ENCODE assay signal across 8 mouse cellular contexts in the genomic region with DNA sequence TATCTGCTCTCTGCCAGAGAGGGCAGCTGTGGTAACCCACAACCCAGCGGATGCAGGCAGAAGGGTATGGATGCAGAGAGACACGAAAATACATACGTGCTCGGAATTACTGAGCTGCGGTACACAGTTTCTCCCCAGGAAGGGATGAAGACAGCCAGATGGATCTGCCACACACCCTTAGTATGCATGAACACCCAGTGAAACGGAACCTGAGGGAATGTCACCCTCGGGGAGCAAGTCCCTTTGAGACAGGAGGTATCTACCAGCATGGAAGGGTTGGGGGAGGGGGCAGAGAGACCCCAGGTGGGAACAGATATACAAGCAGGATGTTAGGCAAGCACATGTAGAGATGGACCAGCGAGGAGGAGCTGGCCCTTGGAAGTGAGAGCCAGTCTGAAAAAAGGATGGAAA. TPM values are rescaled to one million over a fixed set of nuclear protein-coding genes. Genes with fewer than 3 reads are reported as not detected.
DNase-seq lines count a peak whose midpoint lies in the region; ATAC-seq and TF ChIP-seq lines count a peak whose summit lies in the region.

No protein-coding gene starts in this region.

- H3K9me3 ChIP-seq in erythroblast, embryonic 14.5 days (ENCODE audit: control insufficient read depth, low read length): no peaks in the 10 kb centered on the region
- H3K9me3 ChIP-seq in ES-Bruce4 (replicated peaks; ENCODE audit: control insufficient read depth, insufficient read depth, low read length, poor library complexity, severe bottlenecking): no peaks in the 10 kb centered on the region
- H3K9me3 ChIP-seq in forebrain, embryonic 10.5 days: no peaks in the 10 kb centered on the region
- H3K9me3 ChIP-seq in liver, embryonic 12.5 days (replicated peaks): no peaks in the 10 kb centered on the region

- TF ChIP-seq EP300 in ES-Bruce4 (IDR thresholded peaks at IDR 0.05; ENCODE audit: insufficient read depth, low read depth, low read length): no peak

- DNase-seq in forebrain, embryonic 10.5 days (ENCODE audit: extremely low spot score, low spot score): no peak
- peak; percentile 50 for DNase-seq in right cerebral cortex, postnatal 4 days
- no peak for DNase-seq in c-Kit-positive CD71-positive TER-119-positive erythroid progenitor cells, embryonic 14.5 days (ENCODE audit: low spot score)
- no peak for DNase-seq in adrenal gland, adult 18-20 months (ENCODE audit: low spot score in 2 of 2)

- peak overlapping the region; percentile 62 for H3K4me3 ChIP-seq in erythroblast, embryonic 14.5 days (replicated peaks)
- H3K4me3 ChIP-seq in ES-Bruce4 (ENCODE audit: low read depth, low read length): peak overlapping the region; percentile 70
- peak overlapping the region; percentile 60 for H3K4me3 ChIP-seq in forebrain, embryonic 10.5 days
- peak overlapping the region; percentile 53 for H3K4me3 ChIP-seq in liver, embryonic 12.5 days

- peak overlapping the region; percentile 73 for H3K4me2 ChIP-seq in liver, embryonic 12.5 days

- H3K4me1 ChIP-seq in erythroblast, embryonic 14.5 days (ENCODE audit: control insufficient read depth): peaks cover 20% of the 10 kb centered on the region
- no peaks in the 10 kb centered on the region for H3K4me1 ChIP-seq in ES-Bruce4 (ENCODE audit: control insufficient read depth, insufficient read depth, low read length)
- peaks cover 25% of the 10 kb centered on the region for H3K4me1 ChIP-seq in forebrain, embryonic 10.5 days
- H3K4me1 ChIP-seq in liver, embryonic 12.5 days: peaks cover 27% of the 10 kb centered on the region

- peak overlapping the region; percentile 49 for H3K9ac ChIP-seq in ES-Bruce4 (ENCODE audit: low read depth, poor library complexity, severe bottlenecking)
- peak overlapping the region; percentile 57 for H3K9ac ChIP-seq in liver, embryonic 12.5 days

- no peak for ATAC-seq in erythroblast, adult 5-6 weeks (replicated peaks; ENCODE audit: low FRiP score, poor library complexity, severe bottlenecking)
- ATAC-seq in liver, embryonic 12.5 days: no peak

- TF ChIP-seq POLR2A in ES-Bruce4 (IDR thresholded peaks at IDR 0.05; ENCODE audit: insufficient read depth, low read length): no peak

- TF ChIP-seq CTCF in ES-Bruce4 (IDR thresholded peaks at IDR 0.05; ENCODE audit: low read depth, low read length): no peak

- no peaks in the 10 kb centered on the region for H3K36me3 ChIP-seq in erythroblast, embryonic 14.5 days (ENCODE audit: control insufficient read depth)
- H3K36me3 ChIP-seq in ES-Bruce4 (ENCODE audit: control insufficient read depth, insufficient read depth, low read length, poor library complexity, severe bottlenecking): no peaks in the 10 kb centered on the region
- no peaks in the 10 kb centered on the region for H3K36me3 ChIP-seq in forebrain, embryonic 10.5 days (replicated peaks)
- H3K36me3 ChIP-seq in liver, embryonic 12.5 days: no peaks in the 10 kb centered on the region

- peaks cover 13% of the 10 kb centered on the region for H3K27me3 ChIP-seq in erythroblast, embryonic 14.5 days (ENCODE audit: control insufficient read depth)
- no peaks in the 10 kb centered on the region for H3K27me3 ChIP-seq in ES-Bruce4 (ENCODE audit: control insufficient read depth, insufficient read depth, low read length, poor library complexity, severe bottlenecking)
- H3K27me3 ChIP-seq in forebrain, embryonic 10.5 days (ENCODE audit: poor library complexity, severe bottlenecking): peaks cover 25% of the 10 kb centered on the region
- H3K27me3 ChIP-seq in liver, embryonic 12.5 days (replicated peaks): peaks cover 24% of the 10 kb centered on the region; the same call in 1 of the 2 replicates

- no peak overlapping the region for H3K27ac ChIP-seq in ES-Bruce4 (ENCODE audit: insufficient read depth, low read length)
- peak overlapping the region; percentile 80 for H3K27ac ChIP-seq in forebrain, embryonic 10.5 days
- no peak overlapping the region for H3K27ac ChIP-seq in liver, embryonic 12.5 days

- WGBS in forebrain, embryonic 10.5 days: 21% methylated on average over 8 of the region's 8 CpGs
- 12% methylated on average over 8 of the region's 8 CpGs for WGBS in liver, embryonic 12.5 days (ENCODE audit: insufficient replicate concordance)

RNA-seq across cellular contexts. Expression of a gene that starts 0.7 kb away (rescaled TPM):
- polyA plus RNA-seq in erythroblast, embryonic 14.5 days (2012): 0.31 and 0.68 TPM in 2 replicates
- 5.0 TPM in 2 replicates for total RNA-seq in erythroblast, adult 5-6 weeks (2015; ENCODE audit: low replicate concordance)
- 2.3 and 4.6 TPM in 2 replicates for total RNA-seq in erythroblast, adult 5-6 weeks (2017; ENCODE audit: low replicate concordance)
- polyA plus RNA-seq in ES-Bruce4 (2011; ENCODE audit: insufficient read depth, insufficient read length, low read depth, missing spikeins): 17.1 and 25.6 TPM in 2 replicates
- polyA plus RNA-seq in forebrain, embryonic 10.5 days (2016; fragmentation: Nextera tagmentation; extraction: Ambion mirVana): 8.4 and 10.6 TPM in 2 replicates
- 4.1 and 5.0 TPM in 2 replicates for polyA plus RNA-seq in liver, embryonic 12.5 days (2016; fragmentation: Nextera tagmentation; extraction: Ambion mirVana)
- total RNA-seq in adrenal gland, adult 18-20 months (2021): 100 to 1,000 TPM; 107 to 199 TPM

RNA-seq across cellular contexts. Expression of a gene that starts 29.0 kb away (rescaled TPM):
- polyA plus RNA-seq in erythroblast, embryonic 14.5 days (2012): not detected in 2 replicates
- total RNA-seq in erythroblast, adult 5-6 weeks (2015; ENCODE audit: low replicate concordance): 0.38 and 2.1 TPM in 2 replicates
- total RNA-seq in erythroblast, adult 5-6 weeks (2017; ENCODE audit: low replicate concordance): 2.7 and 3.6 TPM in 2 replicates
- 0.79 and 1.3 TPM in 2 replicates for polyA plus RNA-seq in ES-Bruce4 (2011; ENCODE audit: insufficient read depth, insufficient read length, low read depth, missing spikeins)
- 0.11 and 0.21 TPM in 2 replicates for polyA plus RNA-seq in forebrain, embryonic 10.5 days (2016; fragmentation: Nextera tagmentation; extraction: Ambion mirVana)
- 4.4 and 4.5 TPM in 2 replicates for polyA plus RNA-seq in liver, embryonic 12.5 days (2016; fragmentation: Nextera tagmentation; extraction: Ambion mirVana)
- total RNA-seq in adrenal gland, adult 18-20 months (2021): 10 to 100 TPM; 22.7 to 22.8 TPM

RNA-seq across cellular contexts. Expression of a gene that starts 48.3 kb away (rescaled TPM):
- 0.03 TPM in 2 replicates for polyA plus RNA-seq in erythroblast, embryonic 14.5 days (2012)
- 0.84 TPM in 1 of 2 replicates, not detected in the other for total RNA-seq in erythroblast, adult 5-6 weeks (2015; ENCODE audit: low replicate concordance)
- total RNA-seq in erythroblast, adult 5-6 weeks (2017; ENCODE audit: low replicate concordance): 2.5 TPM in 1 of 2 replicates, not detected in the other
- 0.27 TPM in 1 of 2 replicates, not detected in the other for polyA plus RNA-seq in ES-Bruce4 (2011; ENCODE audit: insufficient read depth, insufficient read length, low read depth, missing spikeins)
- polyA plus RNA-seq in forebrain, embryonic 10.5 days (2016; fragmentation: Nextera tagmentation; extraction: Ambion mirVana): 0.06 and 0.15 TPM in 2 replicates
- 4.5 and 4.6 TPM in 2 replicates for polyA plus RNA-seq in liver, embryonic 12.5 days (2016; fragmentation: Nextera tagmentation; extraction: Ambion mirVana)
- total RNA-seq in adrenal gland, adult 18-20 months (2021): 10 to 100 TPM; 45.4 to 88.8 TPM

RNA-seq across cellular contexts. Expression of a gene that starts 49.0 kb away (rescaled TPM):
- 0.24 and 0.42 TPM in 2 replicates for polyA plus RNA-seq in erythroblast, embryonic 14.5 days (2012)
- 3.8 TPM in 2 replicates for total RNA-seq in erythroblast, adult 5-6 weeks (2015; ENCODE audit: low replicate concordance)
- total RNA-seq in erythroblast, adult 5-6 weeks (2017; ENCODE audit: low replicate concordance): 5.2 and 7.0 TPM in 2 replicates
- 31.0 and 31.4 TPM in 2 replicates for polyA plus RNA-seq in ES-Bruce4 (2011; ENCODE audit: insufficient read depth, insufficient read length, low read depth, missing spikeins)
- 40.3 and 43.1 TPM in 2 replicates for polyA plus RNA-seq in forebrain, embryonic 10.5 days (2016; fragmentation: Nextera tagmentation; extraction: Ambion mirVana)
- polyA plus RNA-seq in liver, embryonic 12.5 days (2016; fragmentation: Nextera tagmentation; extraction: Ambion mirVana): 26.3 and 26.5 TPM in 2 replicates
- 100 to 1,000 TPM; 116 to 119 TPM for total RNA-seq in adrenal gland, adult 18-20 months (2021)
